Comparison of ENCODE assay signal across 8 mouse cellular contexts in genomic region chr9:22467371-22468169, GRCm38 (mm10). TPM values are rescaled to one million over a fixed set of nuclear protein-coding genes. Genes with fewer than 3 reads are reported as not detected.
A peak's percentile ranks its signal among the peaks of the same experiment; 100 is the strongest.
DNase-seq lines count a peak whose midpoint lies in the region; ATAC-seq and TF ChIP-seq lines count a peak whose summit lies in the region.

No protein-coding gene starts in this region.

- dilution Hi-C loops in CH12.LX (cut with MboI; ENCODE audit: extremely low pct_ligation_motif_present, extremely low pct_unique_long_range_greater_than_20kb, low sequenced_read_pairs) = no loop called here

- in situ Hi-C loops in CH12.LX (cut with MboI; ENCODE audit: low pct_ligation_motif_present, low pct_unique_long_range_greater_than_20kb, low sequenced_read_pairs) = no loop called here

- H3K9me3 ChIP-seq in CH12.LX (replicated peaks; ENCODE audit: low read length) = no peaks in the 10 kb centered on the region
- H3K9me3 ChIP-seq in heart, embryonic 14.5 days (ENCODE audit: control insufficient read depth, low read length) = no peaks in the 10 kb centered on the region
- H3K9me3 ChIP-seq in lung, embryonic 16.5 days (ENCODE audit: control insufficient read depth, low read length) = no peaks in the 10 kb centered on the region

- H3K4me1 ChIP-seq in CH12.LX (ENCODE audit: control insufficient read depth in 1 of 2, insufficient read depth in 2 of 2) = 0 out of 4 replicates have a peak, but pooled peaks cover 0 to 7% of the 10 kb centered on the region in 2 experiments
- H3K4me1 ChIP-seq in heart, embryonic 14.5 days (ENCODE audit: control insufficient read depth in 2 of 2, insufficient read depth in 2 of 2, low read length in 2 of 2) = 0 out of 4 replicates have a peak, but pooled peaks cover 0 to 3% of the 10 kb centered on the region in 2 experiments
- H3K4me1 ChIP-seq in lung, embryonic 16.5 days (replicated peaks; ENCODE audit: control insufficient read depth, insufficient read depth, low read length) = peaks cover 3% of the 10 kb centered on the region
- no peaks in the 10 kb centered on the region for H3K4me1 ChIP-seq in olfactory bulb, adult 2 months (ENCODE audit: control insufficient read depth, insufficient read depth, low read length)

- peaks cover 10 to 30% of the 10 kb centered on the region in 2 experiments for H3K36me3 ChIP-seq in CH12.LX (replicated peaks in 1 of 2; ENCODE audit: control insufficient read depth in 1 of 2, insufficient read depth in 1 of 2, low read length in 1 of 2)
- peaks cover 26% of the 10 kb centered on the region; the same call in 1 of the 2 replicates for H3K36me3 ChIP-seq in heart, embryonic 14.5 days (ENCODE audit: control insufficient read depth, insufficient read depth, low read length)
- 0 out of 2 replicates have a peak, but pooled peaks cover 3% of the 10 kb centered on the region for H3K36me3 ChIP-seq in lung, embryonic 16.5 days (ENCODE audit: control insufficient read depth, insufficient read depth, low read length)

- no peak for TF ChIP-seq RAD21 in CH12.LX (IDR thresholded peaks at IDR 0.05; ENCODE audit: low read depth, low read length)

- peak overlapping the region; percentile 94 for H3K4me2 ChIP-seq in CH12.LX (ENCODE audit: insufficient read depth, low read depth, poor library complexity, severe bottlenecking)
- H3K4me2 ChIP-seq in heart, embryonic 14.5 days (ENCODE audit: low read length) = peak overlapping the region; percentile 78
- peak overlapping the region; percentile 61 for H3K4me2 ChIP-seq in lung, embryonic 16.5 days (ENCODE audit: low read depth, low read length)

- peak overlapping the region; percentile 78 to 92 (median 84) for H3K4me3 ChIP-seq in CH12.LX (replicated peaks in 1 of 3; ENCODE audit: low read depth in 2 of 3, low read length in 2 of 3, poor library complexity in 1 of 3)
- peak overlapping the region; percentile 80 to 99 for H3K4me3 ChIP-seq in heart, embryonic 14.5 days (ENCODE audit: control insufficient read depth in 1 of 2, insufficient read depth in 1 of 2, low read depth in 1 of 2, low read length in 2 of 2)
- peak overlapping the region; percentile 86 for H3K4me3 ChIP-seq in lung, embryonic 16.5 days (ENCODE audit: low read length)
- peak overlapping the region; percentile 98 for H3K4me3 ChIP-seq in olfactory bulb, adult 2 months (ENCODE audit: insufficient read depth, low read depth, low read length)

- TF ChIP-seq CTCF in CH12.LX (conservative IDR thresholded peaks at IDR 0.05 in 1 of 2, IDR thresholded peaks at IDR 0.05 in 1 of 2; ENCODE audit: low read depth in 2 of 2, low read length in 2 of 2) = no peak
- TF ChIP-seq CTCF in olfactory bulb, adult 2 months (IDR thresholded peaks at IDR 0.05; ENCODE audit: insufficient read depth, low read depth, low read length) = no peak

- peak overlapping the region; percentile 27 for H3K27ac ChIP-seq in CH12.LX (ENCODE audit: insufficient read depth, low read depth)
- peak overlapping the region; percentile 86 to 93 for H3K27ac ChIP-seq in heart, embryonic 14.5 days (replicated peaks in 1 of 2; ENCODE audit: control insufficient read depth in 1 of 2, insufficient read depth in 1 of 2, low read depth in 2 of 2, low read length in 2 of 2)
- H3K27ac ChIP-seq in lung, embryonic 16.5 days (ENCODE audit: low read length) = peak overlapping the region; percentile 92
- peak overlapping the region; percentile 77 for H3K27ac ChIP-seq in olfactory bulb, adult 2 months (ENCODE audit: insufficient read depth, low read depth, low read length)

- no peak for TF ChIP-seq EP300 in CH12.LX (IDR thresholded peaks at IDR 0.05; ENCODE audit: low read length)

- under 1% methylated on average over 69 of the region's 73 CpGs for WGBS in heart, embryonic 14.5 days
- 0% methylated on average over 71 of the region's 73 CpGs for WGBS in lung, embryonic 16.5 days
- WGBS in olfactory bulb, adult 2 months = under 1% methylated on average over 73 of the region's 73 CpGs

- H3K9ac ChIP-seq in CH12.LX (ENCODE audit: insufficient read depth, low read depth) = peak overlapping the region; percentile 62
- peak overlapping the region; percentile 97 for H3K9ac ChIP-seq in heart, embryonic 14.5 days (ENCODE audit: low read length)
- peak overlapping the region; percentile 96 for H3K9ac ChIP-seq in lung, embryonic 16.5 days (ENCODE audit: low read length)

- no peak for TF ChIP-seq POLR2A in CH12.LX (IDR thresholded peaks at IDR 0.05; ENCODE audit: low read depth, low read length)
- TF ChIP-seq POLR2A in olfactory bulb, adult 2 months (IDR thresholded peaks at IDR 0.05; ENCODE audit: insufficient read depth, low read depth, low read length) = no peak

- H3K79me2 ChIP-seq in CH12.LX (replicated peaks; ENCODE audit: control insufficient read depth, extremely low read depth, insufficient read depth, poor library complexity, severe bottlenecking) = peaks cover 7% of the 10 kb centered on the region

- peak; percentile 45 for DNase-seq in CH12.LX (ENCODE audit: extremely low read depth)
- DNase-seq in embryo, embryonic 11 days = peak; percentile 57
- DNase-seq in kidney, postnatal 10 days = peak; percentile 68
- DNase-seq in urinary bladder, postnatal 36 days (ENCODE audit: low spot score in 2 of 2) = peak; percentile 28 to 38

- no peaks in the 10 kb centered on the region for H3K27me3 ChIP-seq in CH12.LX (replicated peaks)
- no peaks in the 10 kb centered on the region for H3K27me3 ChIP-seq in heart, embryonic 14.5 days (ENCODE audit: control insufficient read depth, insufficient read depth, low read length)
- no peaks in the 10 kb centered on the region for H3K27me3 ChIP-seq in lung, embryonic 16.5 days (ENCODE audit: control insufficient read depth, insufficient read depth, low read depth, low read length)

- ATAC-seq in activated CD4-positive, CD25-positive, alpha-beta regulatory T cell, adult 4 months = peak; percentile 47
- peak; percentile 74 for ATAC-seq in heart, embryonic 14.5 days (ENCODE audit: insufficient number of reproducible peaks, insufficient read depth, low FRiP score, low read depth)
- ATAC-seq in lung, embryonic 16.5 days (ENCODE audit: low read depth) = peak; percentile 71

TF ChIP-seq in CH12.LX, 34 proteins besides CTCF, POLR2A, EP300 and RAD21:
- TF ChIP-seq NRF1 (IDR thresholded peaks at IDR 0.05; ENCODE audit: low read depth, low read length) (peak; percentile 49; the same call in 1 of the 2 replicates), MAZ (IDR thresholded peaks at IDR 0.05; ENCODE audit: low read depth, low read length) (0 out of 2 replicates have a peak, but pooled peaks have one; percentile 10), SIN3A (IDR thresholded peaks at IDR 0.05; ENCODE audit: low read length) (peak; percentile 50; the same call in 1 of the 2 replicates), MAX (IDR thresholded peaks at IDR 0.05; ENCODE audit: low read length) (no peak; the same call in 1 of the 2 replicates), MXI1 (IDR thresholded peaks at IDR 0.05; ENCODE audit: low read depth, low read length) (peak; percentile 11; the same call in 1 of the 2 replicates), HCFC1 (IDR thresholded peaks at IDR 0.05; ENCODE audit: low read depth, low read length) (peak; percentile 25; the same call in 1 of the 2 replicates), CHD1 (IDR thresholded peaks at IDR 0.05; ENCODE audit: low read depth, low read length) (0 out of 2 replicates have a peak, but pooled peaks have one; percentile 66), BHLHE40 (IDR thresholded peaks at IDR 0.05; ENCODE audit: low read depth, low read length) (peak; percentile 55), UBTF (IDR thresholded peaks at IDR 0.05; ENCODE audit: low read depth, low read length) (peak; percentile 32; the same call in 1 of the 2 replicates), CHD2 (IDR thresholded peaks at IDR 0.05; ENCODE audit: low read length) (no peak)

RNA-seq across cellular contexts. Expression of gene Rp9, which starts 2.0 kb away (rescaled TPM):
- total RNA-seq in CH12.LX (2012; rRNA removed) (75.5 and 86.9 TPM in 2 replicates), CH12.LX (2014; rRNA removed) (64.2 and 82.1 TPM in 2 replicates)
- polyA plus RNA-seq in CH12.LX (2012; ENCODE audit: insufficient read length, low read depth) = 75.9 and 85.0 TPM in 2 replicates
- 10 to 100 TPM; 35.3 to 41.9 TPM for polyA plus RNA-seq in activated CD4-positive, CD25-positive, alpha-beta regulatory T cell, adult 4 months (2017; shearing (Covaris generic))
- polyA plus RNA-seq in heart, embryonic 14.5 days (2014; fragmentation: Nextera tagmentation; extraction: Ambion mirVana) = 51.1 and 52.3 TPM in 2 replicates
- polyA plus RNA-seq in lung, embryonic 16.5 days (2015; fragmentation: Nextera tagmentation; extraction: Ambion mirVana) = 60.9 and 64.5 TPM in 2 replicates
- polyA plus RNA-seq in olfactory bulb, adult 2 months (2012; ENCODE audit: insufficient read depth, insufficient read length, low replicate concordance, missing spikeins) = not detected in 2 replicates

RNA-seq across cellular contexts. Expression of gene Bbs9, which starts 7.9 kb away (rescaled TPM):
- total RNA-seq in CH12.LX (2012; rRNA removed) (8.1 and 9.1 TPM in 2 replicates), CH12.LX (2014; rRNA removed) (7.8 and 8.5 TPM in 2 replicates)
- 6.9 and 8.5 TPM in 2 replicates for polyA plus RNA-seq in CH12.LX (2012; ENCODE audit: insufficient read length, low read depth)
- polyA plus RNA-seq in activated CD4-positive, CD25-positive, alpha-beta regulatory T cell, adult 4 months (2017; shearing (Covaris generic)) = 10 to 100 TPM; 10.7 to 15.1 TPM
- 6.4 and 11.6 TPM in 2 replicates for polyA plus RNA-seq in heart, embryonic 14.5 days (2014; fragmentation: Nextera tagmentation; extraction: Ambion mirVana)
- 16.0 TPM in 2 replicates for polyA plus RNA-seq in lung, embryonic 16.5 days (2015; fragmentation: Nextera tagmentation; extraction: Ambion mirVana)
- polyA plus RNA-seq in olfactory bulb, adult 2 months (2012; ENCODE audit: insufficient read depth, insufficient read length, low replicate concordance, missing spikeins) = not detected in 2 replicates

RNA-seq across cellular contexts. Expression of gene Gm17545, which starts 13.5 kb away (rescaled TPM):
- not detected in 2 replicates for total RNA-seq in CH12.LX (2012; rRNA removed)
- total RNA-seq in CH12.LX (2014; rRNA removed) = not detected in 2 replicates
- polyA plus RNA-seq in CH12.LX (2012; ENCODE audit: insufficient read length, low read depth) = not detected in 2 replicates
- not detected for polyA plus RNA-seq in activated CD4-positive, CD25-positive, alpha-beta regulatory T cell, adult 4 months (2017; shearing (Covaris generic))
- polyA plus RNA-seq in heart, embryonic 14.5 days (2014; fragmentation: Nextera tagmentation; extraction: Ambion mirVana) = not detected in 2 replicates
- polyA plus RNA-seq in lung, embryonic 16.5 days (2015; fragmentation: Nextera tagmentation; extraction: Ambion mirVana) = not detected in 2 replicates
- polyA plus RNA-seq in olfactory bulb, adult 2 months (2012; ENCODE audit: insufficient read depth, insufficient read length, low replicate concordance, missing spikeins) = not detected in 2 replicates

RNA-seq across cellular contexts. Expression of gene 9530077C05Rik, which starts 56.3 kb away (rescaled TPM):
- total RNA-seq in CH12.LX (2012; rRNA removed) = 0.46 and 0.93 TPM in 2 replicates
- 0.71 and 0.78 TPM in 2 replicates for total RNA-seq in CH12.LX (2014; rRNA removed)
- 0.27 and 1.4 TPM in 2 replicates for polyA plus RNA-seq in CH12.LX (2012; ENCODE audit: insufficient read length, low read depth)
- polyA plus RNA-seq in activated CD4-positive, CD25-positive, alpha-beta regulatory T cell, adult 4 months (2017; shearing (Covaris generic)) = 1 to 10 TPM; 1.7 to 2.2 TPM
- polyA plus RNA-seq in heart, embryonic 14.5 days (2014; fragmentation: Nextera tagmentation; extraction: Ambion mirVana) = 1.9 and 2.2 TPM in 2 replicates
- 4.9 and 7.5 TPM in 2 replicates for polyA plus RNA-seq in lung, embryonic 16.5 days (2015; fragmentation: Nextera tagmentation; extraction: Ambion mirVana)
- polyA plus RNA-seq in olfactory bulb, adult 2 months (2012; ENCODE audit: insufficient read depth, insufficient read length, low replicate concordance, missing spikeins) = not detected in 2 replicates

Comparison
In these comparisons a context has a peak if more than half of its experiments do, and no peak if none do; other contexts are left out.
1. Peak in every context shown above with its lines: DNase-seq, ATAC-seq, H3K4me3 ChIP-seq and H3K27ac ChIP-seq.
2. H3K27ac ChIP-seq: peak in every context shown above with its lines; median percentile 92 in lung, embryonic 16.5 days; 90 in heart, embryonic 14.5 days; 77 in olfactory bulb, adult 2 months; 27 in CH12.LX.